Mouse (Mus musculus) bone marrow, adult 2 months (tissue): ENCODE measurements around the gene Trabd2b. TPM values are rescaled to one million over a fixed set of nuclear protein-coding genes. Genes with fewer than 3 reads are reported as not detected.

ENCODE experiments used
- H3K27ac ChIP-seq: fragments of 200-500 bp; 2 replicates; pipeline ENCODE4 v1.5.1; 2012; ENCODE audit warnings: low read depth, mild to moderate bottlenecking, control low read depth, inconsistent platforms, low read length; ENCODE audit not compliant: control insufficient read depth, poor library complexity, insufficient read depth
- H3K4me1 ChIP-seq: fragments of 200-500 bp; 2 replicates; pipeline ENCODE4 v1.6.1; 2011; ENCODE audit warnings: low read length; ENCODE audit not compliant: control insufficient read depth, insufficient read depth
- H3K4me3 ChIP-seq: fragments of 200-500 bp; replicated peaks from 2 replicates; pipeline ENCODE3; 2011; ENCODE audit warnings: mild to moderate bottlenecking, low read depth, low read length, control low read depth; ENCODE audit not compliant: control insufficient read depth
- CTCF ChIP-seq: fragments of 200-500 bp; IDR thresholded peaks from 2 replicates; pipeline ENCODE4 v1.5.1; 2011; ENCODE audit warnings: low read length, control low read depth; ENCODE audit not compliant: control insufficient read depth, insufficient read depth
- POLR2A ChIP-seq: fragments of 200-500 bp; IDR thresholded peaks from 2 replicates; pipeline ENCODE4 v1.6.1; 2011; ENCODE audit warnings: low read depth, mild to moderate bottlenecking, control low read depth, low read length, borderline replicate concordance; ENCODE audit not compliant: control insufficient read depth
- WGBS: fragments of 180-500 bp; shearing (Covaris S2); methylation state at CpG from one replicate; pipeline ENCODE4 v1.1.7; 2018; 5-methylcytosine and 5-hydroxymethylcytosine counted together
- polyA plus RNA-seq: library from polyadenylated mRNA; stranded (reverse); fragments of >200 nt; gene quantifications from 2 replicates; pipeline ENCODE4 v1.2.4, GENCODE M21; 2011; ENCODE audit warnings: low replicate concordance; ENCODE audit not compliant: missing spikeins, insufficient read depth, insufficient read length

Trabd2b gene
- polyA plus RNA-seq, 1 experiment = not detected

GRCm38 (mm10) chr4:114369591-114369990 is 36.9 kb upstream of the Trabd2b start:
- no peaks in the 10 kb centered on the region for H3K4me1 ChIP-seq
- no peak overlapping the region for H3K4me3 ChIP-seq
- WGBS = 46% methylated on average over 2 of the region's 2 CpGs
- TF ChIP-seq POLR2A (no peak), CTCF (no peak)
- H3K27ac ChIP-seq = no peak overlapping the region

GRCm38 (mm10) chr4:114370935-114371715 is 35.4 kb upstream of the Trabd2b start:
- Histone ChIP-seq H3K27ac (no peak overlapping the region), H3K4me1 (no peaks in the 10 kb centered on the region), H3K4me3 (no peak overlapping the region)
- TF ChIP-seq POLR2A = no peak
- TF ChIP-seq CTCF = no peak

GRCm38 (mm10) chr4:114372699-114373098 is 33.8 kb upstream of the Trabd2b start:
- WGBS = 67% methylated on average over 3 of the region's 3 CpGs
- TF ChIP-seq CTCF (no peak), POLR2A (no peak)
- no peak overlapping the region for H3K4me3 ChIP-seq
- H3K27ac ChIP-seq = no peak overlapping the region
- H3K4me1 ChIP-seq = no peaks in the 10 kb centered on the region

GRCm38 (mm10) chr4:114374330-114374729 is 32.2 kb upstream of the Trabd2b start:
- no peaks in the 10 kb centered on the region for H3K4me1 ChIP-seq
- 90% methylated on average over 1 of the region's 1 CpGs for WGBS
- no peak overlapping the region for H3K27ac ChIP-seq
- TF ChIP-seq CTCF (no peak), POLR2A (no peak)
- no peak overlapping the region for H3K4me3 ChIP-seq

GRCm38 (mm10) chr4:114377531-114377930 is 29.0 kb upstream of the Trabd2b start:
- Histone ChIP-seq H3K27ac (no peak overlapping the region), H3K4me1 (no peaks in the 10 kb centered on the region), H3K4me3 (no peak overlapping the region)
- TF ChIP-seq CTCF = no peak
- WGBS = 82% methylated on average over 11 of the region's 11 CpGs

GRCm38 (mm10) chr4:114378512-114378911 is 28.0 kb upstream of the Trabd2b start:
- Histone ChIP-seq H3K4me3 (no peak overlapping the region), H3K27ac (no peak overlapping the region), H3K4me1 (no peaks in the 10 kb centered on the region)
- WGBS = 68% methylated on average over 7 of the region's 7 CpGs
- no peak for TF ChIP-seq POLR2A
- no peak for TF ChIP-seq CTCF

GRCm38 (mm10) chr4:114379416-114379956 is 27.0 kb upstream of the Trabd2b start:
- WGBS = 63% methylated on average over 4 of the region's 4 CpGs
- Histone ChIP-seq H3K27ac (no peak overlapping the region), H3K4me3 (no peak overlapping the region), H3K4me1 (no peaks in the 10 kb centered on the region)
- TF ChIP-seq CTCF (no peak), POLR2A (no peak)

- TF ChIP-seq POLR2A (no peak), CTCF (no peak)
- WGBS = 33% methylated on average over 1 of the region's 1 CpGs
- H3K27ac ChIP-seq = no peak overlapping the region
- H3K4me3 ChIP-seq = no peak overlapping the region
- H3K4me1 ChIP-seq = no peaks in the 10 kb centered on the region
These were observed 23.9 kb upstream of the Trabd2b start for GRCm38 (mm10) chr4:114382627-114383026.

- Histone ChIP-seq H3K4me1 (no peaks in the 10 kb centered on the region), H3K27ac (no peak overlapping the region), H3K4me3 (no peak overlapping the region)
- TF ChIP-seq POLR2A = no peak
- TF ChIP-seq CTCF = no peak
- 73% methylated on average over 5 of the region's 5 CpGs for WGBS
These were observed 21.3 kb upstream of the Trabd2b start for GRCm38 (mm10) chr4:114385236-114385635.
